Mouse (Mus musculus) cerebellum, postnatal 14 days (tissue): ENCODE results near the gene Slc24a3.

ENCODE experiments used
- DNase-seq, 2 experiments: peaks; one replicate each; pipeline ENCODE4 v3.0.0; 2021; ENCODE audit warnings: mixed read lengths in 2 of 2

Slc24a3 gene

GRCm38 (mm10) chr2:145640255-145640984 lies 472.9 kb downstream of the Slc24a3 start:
- DNase-seq, result no peak

GRCm38 (mm10) chr2:145655373-145655960 lies 487.9 kb downstream of the Slc24a3 start:
- DNase-seq, result no peak

GRCm38 (mm10) chr2:145656121-145656520 lies 488.6 kb downstream of the Slc24a3 start:
- DNase-seq, result no peak

GRCm38 (mm10) chr2:145656716-145657115 lies 489.2 kb downstream of the Slc24a3 start:
- no peak for DNase-seq

DNA sequence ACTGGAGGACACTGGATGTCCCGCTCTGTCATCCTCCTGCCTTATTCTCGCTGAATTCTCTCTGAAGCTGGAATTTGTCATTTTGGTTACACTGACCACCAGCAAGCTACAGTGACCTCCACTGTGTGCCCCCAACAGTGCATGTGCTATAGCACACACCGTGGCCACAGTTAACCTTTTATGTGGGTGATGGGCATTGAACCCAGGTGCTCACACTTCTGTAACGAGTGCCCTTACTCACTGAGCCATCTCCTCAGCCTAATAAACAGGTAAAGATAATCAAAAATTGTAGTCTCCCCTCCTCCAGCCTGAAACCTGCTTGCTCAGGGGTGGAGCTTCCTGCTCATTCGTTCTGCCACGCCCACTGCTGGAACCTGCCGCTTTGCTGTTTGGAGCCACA lies 493.7 kb downstream of the Slc24a3 start:
- DNase-seq, result no peak

DNA sequence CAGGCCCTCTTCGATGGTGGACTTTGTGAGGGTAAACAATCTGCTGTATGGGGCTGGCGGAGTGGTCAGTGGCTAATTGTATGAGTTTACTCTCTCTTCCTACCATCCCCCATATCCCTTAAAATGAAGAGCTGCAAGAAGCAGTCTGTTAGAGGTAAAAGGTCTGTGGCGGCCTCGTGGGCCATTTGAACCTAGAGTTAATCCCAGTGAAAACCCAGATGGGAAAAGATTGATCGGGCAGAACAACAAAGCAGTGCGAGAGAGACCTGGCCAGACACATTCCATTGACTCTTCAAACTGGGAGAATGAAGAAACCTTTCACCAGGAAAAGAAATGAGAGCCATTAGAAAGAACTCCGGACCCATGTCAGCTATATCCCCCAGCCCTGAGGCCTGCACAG lies 496.3 kb downstream of the Slc24a3 start:
- no peak for DNase-seq

DNA sequence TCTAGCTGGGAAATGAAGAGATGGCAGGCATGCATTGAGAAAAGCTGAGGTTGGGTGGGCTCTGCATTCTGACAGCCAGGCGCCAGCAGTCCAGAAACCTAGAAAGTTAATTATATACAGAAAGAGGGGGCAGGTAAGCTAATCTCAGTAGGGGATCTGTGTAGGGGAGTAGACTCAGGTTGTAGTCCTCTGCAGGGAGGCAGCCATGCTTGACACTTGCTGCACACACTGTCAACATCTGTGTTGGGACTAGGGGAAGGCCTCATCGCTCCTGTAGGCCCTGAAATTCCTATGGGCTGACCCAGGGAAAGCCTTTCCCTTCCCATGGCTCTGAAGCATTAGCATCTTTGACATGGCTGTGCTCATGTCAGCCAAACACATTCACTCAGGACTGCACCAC lies 496.8 kb downstream of the Slc24a3 start:
- no peak for DNase-seq

GRCm38 (mm10) chr2:145668135-145668534 lies 500.6 kb downstream of the Slc24a3 start:
- DNase-seq, result no peak

GRCm38 (mm10) chr2:145670131-145670530 lies 502.6 kb downstream of the Slc24a3 start:
- DNase-seq, result no peak

- DNase-seq, result peak; percentile 6 to 7
Measured at GRCm38 (mm10) chr2:145674496-145675141, 507.1 kb downstream of the Slc24a3 start.

- peak; percentile 35 to 44 for DNase-seq
Measured at GRCm38 (mm10) chr2:145675142-145675755, 507.7 kb downstream of the Slc24a3 start, which contains the start of gene Rin2. Rin2 (plus strand) TSS chr2:145675215.

GRCm38 (mm10) chr2:145675756-145676543 lies 508.4 kb downstream of the Slc24a3 start:
- peak; percentile 58 to 63 for DNase-seq

- DNase-seq, result no peak
Measured at GRCm38 (mm10) chr2:145676544-145676925, 509.0 kb downstream of the Slc24a3 start.

DNA sequence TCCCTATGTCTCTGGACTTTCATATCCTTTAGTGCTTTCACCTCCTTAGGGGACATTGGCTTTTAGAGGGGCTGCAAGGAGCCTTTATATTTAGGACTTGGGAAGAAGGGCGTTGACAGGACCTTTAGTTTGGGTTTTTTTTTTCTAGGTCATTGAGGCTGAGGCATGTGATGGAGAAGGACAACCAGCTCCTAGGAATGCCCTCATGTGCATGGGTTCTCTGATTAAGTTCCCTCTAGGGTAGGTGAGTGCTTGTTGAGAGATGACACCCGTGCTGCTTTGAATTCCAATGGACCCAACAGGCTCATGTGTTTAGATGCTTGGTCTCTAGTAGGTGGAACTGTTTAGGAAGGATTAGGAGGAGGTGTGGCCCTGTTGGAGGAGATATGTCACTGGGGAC lies 509.4 kb downstream of the Slc24a3 start:
- DNase-seq, result no peak

GRCm38 (mm10) chr2:145680141-145680540 lies 512.6 kb downstream of the Slc24a3 start:
- DNase-seq, result no peak

- no peak for DNase-seq
Measured at GRCm38 (mm10) chr2:145680762-145681161, 513.2 kb downstream of the Slc24a3 start.

- DNase-seq, result no peak
Measured at GRCm38 (mm10) chr2:145681626-145682025, 514.1 kb downstream of the Slc24a3 start.

DNA sequence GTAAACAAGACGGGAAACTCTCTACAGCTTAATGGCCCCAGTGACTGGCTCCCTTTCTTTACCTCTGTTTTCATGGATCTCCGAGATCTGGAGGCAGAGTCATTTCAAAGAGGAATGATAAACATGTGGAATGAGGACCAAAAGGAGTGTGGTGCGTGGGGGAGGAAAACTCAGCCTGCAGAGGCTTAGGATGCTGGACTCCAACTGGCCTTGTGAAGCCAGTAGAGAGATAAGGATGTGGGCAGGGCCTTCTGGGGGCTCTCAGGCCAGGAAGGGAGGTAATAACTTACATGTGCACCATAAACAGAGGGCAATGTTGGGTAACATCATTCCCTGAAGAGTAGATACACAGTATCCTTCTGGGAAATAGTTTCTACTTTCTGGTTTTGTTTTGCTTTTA lies 515.4 kb downstream of the Slc24a3 start:
- no peak for DNase-seq

DNA sequence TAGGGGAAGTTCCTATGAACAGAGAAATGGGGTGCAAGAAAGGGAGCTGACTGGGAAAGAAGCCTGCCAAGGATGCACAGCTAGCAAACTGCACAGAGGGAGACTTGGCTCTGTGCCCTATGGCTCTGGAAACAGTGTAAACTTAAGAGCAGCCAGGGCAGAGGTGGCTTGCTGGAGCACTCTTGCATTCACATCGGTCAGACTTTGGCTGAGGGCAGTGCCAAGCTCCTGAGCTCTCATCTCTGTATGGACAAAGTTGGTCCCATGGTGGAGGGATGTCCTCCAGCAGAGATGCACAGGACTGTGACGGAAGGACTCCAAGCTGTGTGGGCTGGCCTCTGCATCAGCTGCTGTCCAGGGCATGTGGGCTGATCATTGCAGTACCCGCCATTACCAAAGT lies 516.0 kb downstream of the Slc24a3 start:
- DNase-seq, result peak; percentile 16 to 17

DNA sequence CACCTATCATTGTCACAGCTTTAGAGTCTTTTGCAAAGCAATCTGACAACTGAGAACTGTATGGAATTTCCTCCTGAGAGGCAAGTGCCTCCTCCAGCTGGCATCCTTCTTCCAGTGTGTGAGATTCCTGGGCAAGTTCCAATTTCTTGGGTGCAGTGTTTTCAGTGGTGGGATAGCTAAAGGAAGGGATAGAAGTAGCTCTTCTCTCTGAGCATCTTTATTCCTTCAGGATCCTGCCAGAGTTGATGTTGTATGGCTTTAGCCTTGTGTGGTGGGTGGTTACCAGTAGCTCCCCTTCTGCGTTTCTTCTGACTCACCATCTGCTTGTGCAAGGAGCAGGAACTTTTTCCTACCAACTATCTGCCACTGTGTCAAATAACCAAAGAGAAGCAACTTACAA lies 516.6 kb downstream of the Slc24a3 start:
- no peak for DNase-seq

DNA sequence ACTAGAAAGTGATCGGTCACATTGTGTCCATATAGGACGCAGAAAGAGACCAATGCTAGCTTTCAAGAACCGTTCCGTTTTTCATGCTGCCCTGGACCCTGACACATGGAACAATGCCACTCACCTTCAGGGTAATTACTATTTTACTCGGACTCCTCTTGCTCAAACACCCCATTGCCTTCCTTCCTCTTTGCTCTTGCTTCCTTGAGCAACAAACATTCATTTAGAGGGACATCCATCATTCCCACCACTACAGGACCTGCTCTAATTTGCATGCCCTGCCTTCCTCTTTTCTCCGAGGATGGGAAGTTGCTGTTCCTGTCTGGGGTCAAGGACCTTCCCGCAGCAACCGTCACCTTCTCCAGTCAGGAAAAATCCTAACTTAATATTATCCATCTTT lies 517.3 kb downstream of the Slc24a3 start:
- DNase-seq, result no peak

DNA sequence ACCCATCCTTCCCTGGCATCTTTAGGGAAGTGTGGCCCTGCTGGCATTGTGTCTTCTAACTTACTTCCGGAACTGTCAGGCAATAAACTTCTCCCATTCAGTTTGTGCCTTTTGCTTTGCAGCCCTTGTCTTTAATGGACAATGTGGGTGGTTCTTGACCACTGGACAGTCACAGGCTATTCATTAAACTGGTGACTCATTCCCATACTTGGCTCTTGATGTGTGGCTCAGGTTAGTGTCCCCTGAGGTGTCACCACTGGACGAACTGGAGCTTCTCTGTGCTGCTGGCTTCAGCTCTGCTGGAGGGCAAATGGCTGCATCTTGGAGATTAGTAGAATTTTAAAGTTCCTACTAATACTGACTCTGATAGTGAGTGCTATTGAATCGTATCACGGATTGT lies 518.5 kb downstream of the Slc24a3 start:
- no peak for DNase-seq
